Mouse (Mus musculus): ENCODE results near the gene Osgepl1. TPM values are rescaled to one million over a fixed set of nuclear protein-coding genes. Genes with fewer than 3 reads are reported as not detected.
"Not testable (repeated sequence)": the region's sequence is repeated elsewhere in the genome, so short reads cannot be mapped to it uniquely, and the experiment has no call there.

Gene Osgepl1
- 41.7 and 67.1 TPM in 2 replicates for polyA plus RNA-seq (2012; ENCODE audit: insufficient read depth, insufficient read length, missing spikeins)

GRCm38 (mm10) chr1:53312989-53313967 is at the start of gene Osgepl1:
TSS of gene Osgepl1 (plus strand) at chr1:53313624.
- peak within 1 kb of the TSS; percentile 97 for H3K27ac ChIP-seq (replicated peaks; ENCODE audit: low read depth, low read length)
- no peaks in the 10 kb centered on the region for H3K4me1 ChIP-seq (ENCODE audit: control insufficient read depth, insufficient read depth, insufficient read length, low read length)
- H3K4me3 ChIP-seq (ENCODE audit: insufficient read depth, low read depth, low read length), result peak within 1 kb of the TSS; percentile 92

- H3K27ac ChIP-seq (replicated peaks; ENCODE audit: low read depth, low read length); H3K4me1 ChIP-seq (ENCODE audit: control insufficient read depth, insufficient read depth, insufficient read length, low read length); H3K4me3 ChIP-seq (ENCODE audit: insufficient read depth, low read depth, low read length): not testable (repeated sequence)
Observed at GRCm38 (mm10) chr1:53264958-53265612, 48.3 kb upstream of the Osgepl1 start.

- Histone ChIP-seq H3K4me3 (ENCODE audit: insufficient read depth, low read depth, low read length) (no peak overlapping the region), H3K27ac (replicated peaks; ENCODE audit: low read depth, low read length) (no peak overlapping the region), H3K4me1 (ENCODE audit: control insufficient read depth, insufficient read depth, insufficient read length, low read length) (no peaks in the 10 kb centered on the region)
Observed at GRCm38 (mm10) chr1:53269901-53270300, 43.5 kb upstream of the Osgepl1 start.

- no peak overlapping the region for H3K27ac ChIP-seq (replicated peaks; ENCODE audit: low read depth, low read length)
- H3K4me3 ChIP-seq (ENCODE audit: insufficient read depth, low read depth, low read length), result no peak overlapping the region
- H3K4me1 ChIP-seq (ENCODE audit: control insufficient read depth, insufficient read depth, insufficient read length, low read length), result no peaks in the 10 kb centered on the region
Observed at GRCm38 (mm10) chr1:53272646-53273045, 40.8 kb upstream of the Osgepl1 start.

- no peaks in the 10 kb centered on the region for H3K4me1 ChIP-seq (ENCODE audit: control insufficient read depth, insufficient read depth, insufficient read length, low read length)
- H3K4me3 ChIP-seq (ENCODE audit: insufficient read depth, low read depth, low read length), result no peak overlapping the region
- no peak overlapping the region for H3K27ac ChIP-seq (replicated peaks; ENCODE audit: low read depth, low read length)
Observed at GRCm38 (mm10) chr1:53291197-53291596, 22.2 kb upstream of the Osgepl1 start.

- no peak within 1 kb of the TSS for H3K27ac ChIP-seq (replicated peaks; ENCODE audit: low read depth, low read length)
- peak within 1 kb of the TSS; percentile 97 for H3K4me3 ChIP-seq (ENCODE audit: insufficient read depth, low read depth, low read length)
- H3K4me1 ChIP-seq (ENCODE audit: control insufficient read depth, insufficient read depth, insufficient read length, low read length), result no peaks in the 10 kb centered on the region; the same call in 1 of the 2 replicates
Observed at GRCm38 (mm10) chr1:53296581-53297383, 16.6 kb upstream of the Osgepl1 start, which contains the start of the genes Pms1, Ormdl1 and Gm28778. TSS of gene Pms1 (minus strand) at chr1:53297018. TSS of gene Ormdl1 (plus strand) at chr1:53297095. TSS of gene Gm28778 (plus strand) at chr1:53297111.

GRCm38 (mm10) chr1:53300506-53300905 is 12.9 kb upstream of the Osgepl1 start:
- no peak overlapping the region for H3K4me3 ChIP-seq (ENCODE audit: insufficient read depth, low read depth, low read length)
- no peaks in the 10 kb centered on the region; the same call in 1 of the 2 replicates for H3K4me1 ChIP-seq (ENCODE audit: control insufficient read depth, insufficient read depth, insufficient read length, low read length)
- H3K27ac ChIP-seq (replicated peaks; ENCODE audit: low read depth, low read length), result no peak overlapping the region

GRCm38 (mm10) chr1:53321662-53322344 is 8.4 kb downstream of the Osgepl1 start:
- Histone ChIP-seq H3K4me1 (ENCODE audit: control insufficient read depth, insufficient read depth, insufficient read length, low read length) (no peaks in the 10 kb centered on the region), H3K27ac (replicated peaks; ENCODE audit: low read depth, low read length) (no peak overlapping the region), H3K4me3 (ENCODE audit: insufficient read depth, low read depth, low read length) (no peak overlapping the region)

- Histone ChIP-seq H3K4me1 (ENCODE audit: control insufficient read depth, insufficient read depth, insufficient read length, low read length) (no peaks in the 10 kb centered on the region), H3K27ac (replicated peaks; ENCODE audit: low read depth, low read length) (no peak overlapping the region), H3K4me3 (ENCODE audit: insufficient read depth, low read depth, low read length) (no peak overlapping the region)
Observed at GRCm38 (mm10) chr1:53323254-53323653, 9.8 kb downstream of the Osgepl1 start.

GRCm38 (mm10) chr1:53324277-53324676 is 10.9 kb downstream of the Osgepl1 start:
- H3K4me3 ChIP-seq (ENCODE audit: insufficient read depth, low read depth, low read length), result no peak overlapping the region
- no peaks in the 10 kb centered on the region for H3K4me1 ChIP-seq (ENCODE audit: control insufficient read depth, insufficient read depth, insufficient read length, low read length)

GRCm38 (mm10) chr1:53324827-53325494 is 11.5 kb downstream of the Osgepl1 start:
- Histone ChIP-seq H3K4me3 (ENCODE audit: insufficient read depth, low read depth, low read length) (no peak overlapping the region), H3K27ac (replicated peaks; ENCODE audit: low read depth, low read length) (no peak overlapping the region), H3K4me1 (ENCODE audit: control insufficient read depth, insufficient read depth, insufficient read length, low read length) (no peaks in the 10 kb centered on the region)

More at GRCm38 (mm10) chr1:53324277-53324676, 10.9 kb downstream of the Osgepl1 start:
- H3K27ac ChIP-seq (replicated peaks; ENCODE audit: low read depth, low read length), result no peak overlapping the region

- H3K4me3 ChIP-seq (ENCODE audit: insufficient read depth, low read depth, low read length); H3K4me1 ChIP-seq (ENCODE audit: control insufficient read depth, insufficient read depth, insufficient read length, low read length); H3K27ac ChIP-seq (replicated peaks; ENCODE audit: low read depth, low read length): not testable (repeated sequence)
Observed at GRCm38 (mm10) chr1:53333527-53333926, 20.1 kb downstream of the Osgepl1 start.

- H3K27ac ChIP-seq (replicated peaks; ENCODE audit: low read depth, low read length), result no peak overlapping the region
- no peaks in the 10 kb centered on the region for H3K4me1 ChIP-seq (ENCODE audit: control insufficient read depth, insufficient read depth, insufficient read length, low read length)
- H3K4me3 ChIP-seq (ENCODE audit: insufficient read depth, low read depth, low read length), result no peak overlapping the region
Observed at GRCm38 (mm10) chr1:53335465-53335864, 22.0 kb downstream of the Osgepl1 start.

GRCm38 (mm10) chr1:53337403-53337802 is 24.0 kb downstream of the Osgepl1 start:
- H3K4me1 ChIP-seq (ENCODE audit: control insufficient read depth, insufficient read depth, insufficient read length, low read length); H3K27ac ChIP-seq (replicated peaks; ENCODE audit: low read depth, low read length); H3K4me3 ChIP-seq (ENCODE audit: insufficient read depth, low read depth, low read length): not testable (repeated sequence)
